Mouse (Mus musculus) thymus, adult 2 months (tissue): ENCODE measurements around the gene Polr3gl. TPM values are rescaled to one million over a fixed set of nuclear protein-coding genes. Genes with fewer than 3 reads are reported as not detected.

Experiments used
- DNase-seq: peaks from one replicate; pipeline ENCODE4 v3.0.0; 2021
- H3K27ac ChIP-seq: fragments of 200-500 bp; 2 replicates; pipeline ENCODE4 v1.5.1; 2012; ENCODE audit warnings: low read length, control low read depth; ENCODE audit not compliant: control insufficient read depth, insufficient read depth
- H3K27me3 ChIP-seq: fragments of 200-500 bp; 2 replicates; pipeline ENCODE4 v1.6.1; 2012; ENCODE audit warnings: mild to moderate bottlenecking, low read length, moderate library complexity, mixed read lengths; ENCODE audit not compliant: control insufficient read depth, insufficient read depth
- H3K36me3 ChIP-seq: fragments of 200-500 bp; 2 replicates; pipeline ENCODE4 v1.6.1; 2012; ENCODE audit warnings: mild to moderate bottlenecking, low read length, moderate library complexity; ENCODE audit not compliant: control insufficient read depth, insufficient read depth
- H3K4me1 ChIP-seq: fragments of 200-500 bp; replicated peaks from 2 replicates; pipeline ENCODE4 v1.6.1; 2012; ENCODE audit warnings: low read length; ENCODE audit not compliant: control insufficient read depth, insufficient read depth
- H3K4me3 ChIP-seq: fragments of 200-500 bp; 2 replicates; pipeline ENCODE4 v1.5.1; 2012; ENCODE audit warnings: mild to moderate bottlenecking, low read length, control low read depth, moderate library complexity; ENCODE audit not compliant: control insufficient read depth, insufficient read depth
- CTCF ChIP-seq: fragments of 200-500 bp; IDR thresholded peaks from 2 replicates; pipeline ENCODE4 v1.5.1; 2012; ENCODE audit warnings: mild to moderate bottlenecking, control low read depth, low read length, moderate library complexity, borderline replicate concordance; ENCODE audit not compliant: control insufficient read depth, poor library complexity, insufficient read depth; ENCODE audit errors: extremely low read depth
- POLR2A ChIP-seq: fragments of 200-500 bp; IDR thresholded peaks from 2 replicates; pipeline ENCODE4 v1.6.1; 2012; ENCODE audit warnings: mild to moderate bottlenecking, low read length, control low read depth, moderate library complexity; ENCODE audit not compliant: control insufficient read depth, poor library complexity, insufficient read depth; ENCODE audit errors: extremely low read depth
- WGBS: fragments of 180-500 bp; shearing (Covaris S2); methylation state at CpG from one replicate; pipeline ENCODE4 v1.1.7; 2018; 5-methylcytosine and 5-hydroxymethylcytosine counted together
- polyA plus RNA-seq: library from polyadenylated mRNA; depleted of rRNA; stranded (reverse); fragments of >200 nt; gene quantifications from 2 replicates; pipeline ENCODE4 v1.2.3, GENCODE M21; 2012; rRNA removed

The Polr3gl gene
- polyA plus RNA-seq = 17.8 and 18.2 TPM in 2 replicates

- 1% methylated on average over 38 of the region's 38 CpGs for WGBS
These were observed at the start of gene Polr3gl for GRCm38 (mm10) chr3:96593790-96594560. Gene Polr3gl, minus strand, starts transcription at chr3:96594181.

GRCm38 (mm10) chr3:96639219-96639618 lies 45.2 kb upstream of the Polr3gl start:
- Histone ChIP-seq H3K4me1 (peaks cover 9% of the 10 kb centered on the region), H3K36me3 (peaks cover 4% of the 10 kb centered on the region; the same call in 1 of the 2 replicates), H3K27me3 (no peaks in the 10 kb centered on the region), H3K4me3 (no peak overlapping the region), H3K27ac (no peak overlapping the region)
- peak; percentile 79 for DNase-seq
- TF ChIP-seq POLR2A (no peak), CTCF (no peak)
- WGBS = 89% methylated on average over 1 of the region's 1 CpGs

More at GRCm38 (mm10) chr3:96593790-96594560, at the start of gene Polr3gl:
- Histone ChIP-seq H3K36me3 (no peaks in the 10 kb centered on the region), H3K4me3 (peak within 1 kb of the TSS; percentile 94), H3K4me1 (peaks cover 29% of the 10 kb centered on the region), H3K27me3 (peaks cover 29% of the 10 kb centered on the region; the same call in 1 of the 2 replicates), H3K27ac (peak within 1 kb of the TSS; percentile 27; the same call in 1 of the 2 replicates)
- peak; percentile 96 for DNase-seq
- peak; percentile 63; the same call in 1 of the 2 replicates for TF ChIP-seq POLR2A
- 0 out of 2 replicates have a peak, but pooled peaks have one; percentile 49 for TF ChIP-seq CTCF

DNA sequence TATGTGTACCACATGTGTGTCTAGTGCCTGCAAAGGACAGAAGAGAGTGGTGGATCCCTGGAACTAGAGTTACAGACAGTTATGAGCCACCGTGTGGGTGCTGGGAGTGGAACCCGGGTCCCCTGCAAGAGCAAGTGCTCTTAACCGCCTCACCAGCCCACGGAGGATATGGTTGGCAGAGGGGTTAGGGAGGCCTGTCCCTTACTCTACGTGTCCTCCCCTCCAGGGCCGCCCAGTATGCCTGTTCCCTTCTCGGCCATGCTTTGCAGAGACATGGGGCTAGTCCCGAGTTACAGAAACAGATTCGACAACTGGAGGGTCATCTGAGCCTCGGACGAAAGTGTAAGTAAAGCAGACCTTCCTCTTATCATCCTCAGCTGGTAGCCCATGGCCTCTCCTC lies 42.5 kb upstream of the Polr3gl start:
- 80% methylated on average over 11 of the region's 11 CpGs for WGBS
- H3K27ac ChIP-seq = no peak overlapping the region
- peak; percentile 6 for DNase-seq
- no peak for TF ChIP-seq CTCF
- no peak for TF ChIP-seq POLR2A
- peaks cover 5% of the 10 kb centered on the region; the same call in 1 of the 2 replicates for H3K36me3 ChIP-seq
- H3K4me3 ChIP-seq = no peak overlapping the region
- H3K4me1 ChIP-seq = peaks cover 9% of the 10 kb centered on the region
- no peaks in the 10 kb centered on the region for H3K27me3 ChIP-seq

DNA sequence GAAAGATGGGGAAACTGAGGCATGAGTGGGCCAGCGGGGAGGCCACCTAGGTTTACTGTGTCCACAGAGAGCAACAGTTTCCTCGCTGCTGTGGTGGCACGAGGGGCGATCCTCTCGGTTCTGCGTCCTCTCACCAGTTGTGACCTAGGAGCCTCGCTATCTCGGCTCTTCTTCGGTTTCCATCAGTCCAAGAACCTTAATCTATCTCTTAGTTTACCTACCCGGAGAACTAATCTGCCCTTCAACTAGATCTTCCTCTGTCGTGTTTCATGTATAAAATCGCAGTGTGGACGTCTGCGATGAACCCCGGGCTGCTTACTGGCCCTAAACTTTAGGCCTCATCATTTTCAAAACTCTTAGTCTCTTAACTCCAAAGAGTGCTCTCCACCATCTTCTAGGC lies 41.9 kb upstream of the Polr3gl start:
- TF ChIP-seq CTCF (no peak), POLR2A (no peak)
- Histone ChIP-seq H3K4me1 (peaks cover 9% of the 10 kb centered on the region), H3K36me3 (peaks cover 5% of the 10 kb centered on the region; the same call in 1 of the 2 replicates), H3K27ac (no peak overlapping the region), H3K27me3 (no peaks in the 10 kb centered on the region), H3K4me3 (peak overlapping the region; percentile 74)
- 6% methylated on average over 15 of the region's 15 CpGs for WGBS
- no peak for DNase-seq

DNA sequence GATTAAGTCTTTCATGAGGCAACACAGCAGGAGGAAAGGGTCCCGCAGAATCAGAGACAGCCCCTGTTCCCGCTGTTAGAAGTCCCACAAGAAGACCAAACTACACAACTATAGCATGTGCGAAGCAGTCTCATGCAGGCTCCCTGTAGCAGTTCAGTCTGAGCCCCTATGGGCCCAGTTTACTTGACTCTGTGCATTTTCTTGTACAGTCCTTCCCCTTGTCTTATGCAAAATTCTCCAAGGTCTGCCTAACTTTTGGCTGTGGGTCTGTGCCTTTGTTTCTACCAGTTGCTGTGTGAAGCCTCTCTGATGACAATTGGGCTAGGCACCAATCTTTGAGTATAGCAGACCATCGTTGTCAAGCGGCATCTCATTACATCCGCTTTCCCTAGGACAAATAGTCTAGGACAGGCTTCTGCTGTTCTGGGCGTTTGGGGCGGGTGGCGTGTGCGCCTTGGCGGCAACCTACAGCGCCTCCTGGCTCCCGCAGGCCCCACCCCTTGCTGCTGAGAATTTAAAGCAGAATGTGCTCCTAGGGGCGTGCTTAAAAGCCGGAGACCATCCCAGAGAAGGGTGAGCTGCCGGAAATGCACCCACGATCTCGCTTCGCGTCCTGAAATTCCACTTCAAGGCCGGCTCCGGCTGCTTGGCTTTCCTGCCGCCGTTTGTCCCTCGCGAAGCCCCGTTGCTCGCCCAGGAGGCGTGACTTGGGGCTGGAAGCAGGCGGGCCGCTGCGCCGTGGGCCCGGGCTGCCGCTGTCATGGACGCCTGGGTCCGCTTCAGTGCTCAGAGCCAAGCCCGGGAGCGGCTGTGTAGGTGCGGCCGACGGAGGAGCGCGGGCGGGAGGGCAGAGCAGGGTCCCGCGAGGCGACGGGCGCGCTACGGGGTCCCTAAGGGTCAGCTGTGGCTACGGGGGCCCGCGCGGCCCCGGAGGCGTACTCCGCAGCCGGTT lies 41.2 kb upstream of the Polr3gl start, which contains the start of the genes Pex11b and Gm42957:
Gene Pex11b, plus strand, starts transcription at position 449 of the 952 bp plus-strand sequence.
Gene Gm42957, plus strand, starts transcription at position 547 of the 952 bp plus-strand sequence.
- WGBS = 4% methylated on average over 60 of the region's 60 CpGs
- peaks cover 5% of the 10 kb centered on the region; the same call in 1 of the 2 replicates for H3K36me3 ChIP-seq
- peak within 1 kb of the TSS; percentile 74 for H3K4me3 ChIP-seq
- peak; percentile 55; the same call in 1 of the 2 replicates for TF ChIP-seq CTCF
- TF ChIP-seq POLR2A = peak; percentile 49; the same call in 1 of the 2 replicates
- peaks cover 13% of the 10 kb centered on the region for H3K4me1 ChIP-seq
- peak; percentile 86 for DNase-seq
- H3K27me3 ChIP-seq = no peaks in the 10 kb centered on the region
- H3K27ac ChIP-seq = peak within 1 kb of the TSS; percentile 0; the same call in 1 of the 2 replicates
